Mouse (Mus musculus): ENCODE data around the gene Pik3r4. TPM values are rescaled to one million over a fixed set of nuclear protein-coding genes. Genes with fewer than 3 reads are reported as not detected.

The Pik3r4 gene
- polyA plus RNA-seq, 1 experiment from 2014 or later, result 17.9 TPM

- no peaks in the 10 kb centered on the region for H3K4me1 ChIP-seq (ENCODE audit: control insufficient read depth, insufficient read depth, low read length)
- ATAC-seq (ENCODE audit: low read depth), result no peak
- H3K9me3 ChIP-seq (ENCODE audit: control insufficient read depth, low read length), result no peaks in the 10 kb centered on the region
- H3K4me2 ChIP-seq (ENCODE audit: low read depth, low read length), result no peak overlapping the region
- WGBS, result 94% methylated on average over 3 of the region's 3 CpGs
- H3K27ac ChIP-seq (ENCODE audit: low read depth, low read length), result no peak overlapping the region
- no peak overlapping the region for H3K9ac ChIP-seq (replicated peaks; ENCODE audit: low read depth, low read length)
- H3K27me3 ChIP-seq (ENCODE audit: control insufficient read depth, insufficient read depth, low read length), result no peaks in the 10 kb centered on the region
- no peak overlapping the region for H3K4me3 ChIP-seq (ENCODE audit: low read depth, low read length)
- no peaks in the 10 kb centered on the region for H3K36me3 ChIP-seq (ENCODE audit: control insufficient read depth, insufficient read depth, low read length)
Observed at GRCm38 (mm10) chr9:105712049-105712448, 69.3 kb downstream of the Pik3r4 start.

GRCm38 (mm10) chr9:105719367-105719766 is 76.6 kb downstream of the Pik3r4 start:
- H3K4me1 ChIP-seq (ENCODE audit: control insufficient read depth, insufficient read depth, low read length), result no peaks in the 10 kb centered on the region
- H3K36me3 ChIP-seq (ENCODE audit: control insufficient read depth, insufficient read depth, low read length), result no peaks in the 10 kb centered on the region
- no peaks in the 10 kb centered on the region for H3K9me3 ChIP-seq (ENCODE audit: control insufficient read depth, low read length)
- no peak overlapping the region for H3K4me3 ChIP-seq (ENCODE audit: low read depth, low read length)
- no peak overlapping the region for H3K4me2 ChIP-seq (ENCODE audit: low read depth, low read length)
- H3K27me3 ChIP-seq (ENCODE audit: control insufficient read depth, insufficient read depth, low read length), result no peaks in the 10 kb centered on the region
- H3K27ac ChIP-seq (ENCODE audit: low read depth, low read length), result no peak overlapping the region
- WGBS, result 81% methylated on average over 7 of the region's 7 CpGs
- no peak for ATAC-seq (ENCODE audit: low read depth)
- H3K9ac ChIP-seq (replicated peaks; ENCODE audit: low read depth, low read length), result no peak overlapping the region

DNA sequence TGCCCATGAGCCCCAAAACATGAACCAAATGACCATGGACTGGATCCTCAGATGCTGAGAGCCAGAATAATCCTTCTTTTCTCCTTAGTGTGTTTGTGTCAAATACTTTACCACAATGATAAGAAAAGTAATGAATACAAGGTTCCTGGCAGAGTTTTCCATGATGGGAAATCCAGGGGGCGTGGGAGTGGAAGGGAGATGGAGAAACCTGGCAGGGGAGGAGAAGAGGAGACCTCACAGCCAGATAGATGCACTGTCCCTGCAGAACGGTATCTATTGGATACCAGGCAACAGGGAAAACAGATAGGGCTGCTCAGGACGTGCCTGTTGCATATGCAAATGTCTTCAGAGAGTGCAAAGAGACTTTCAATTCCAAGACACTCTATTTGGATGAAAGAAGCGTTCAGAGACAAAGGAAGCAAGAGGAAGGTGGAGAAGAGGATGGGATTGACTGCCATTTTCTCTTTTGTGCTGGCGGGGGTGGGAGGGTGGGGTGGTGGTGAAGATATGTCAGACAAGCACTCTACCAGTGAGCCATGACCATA is 77.1 kb downstream of the Pik3r4 start:
- no peak for ATAC-seq (ENCODE audit: low read depth)
- Histone ChIP-seq H3K9me3 (ENCODE audit: control insufficient read depth, low read length) (no peaks in the 10 kb centered on the region), H3K27me3 (ENCODE audit: control insufficient read depth, insufficient read depth, low read length) (no peaks in the 10 kb centered on the region), H3K4me1 (ENCODE audit: control insufficient read depth, insufficient read depth, low read length) (no peaks in the 10 kb centered on the region), H3K4me3 (ENCODE audit: low read depth, low read length) (no peak overlapping the region), H3K4me2 (ENCODE audit: low read depth, low read length) (no peak overlapping the region), H3K27ac (ENCODE audit: low read depth, low read length) (no peak overlapping the region), H3K9ac (replicated peaks; ENCODE audit: low read depth, low read length) (no peak overlapping the region), H3K36me3 (ENCODE audit: control insufficient read depth, insufficient read depth, low read length) (no peaks in the 10 kb centered on the region)
- 41% methylated on average over 5 of the region's 5 CpGs for WGBS

- no peaks in the 10 kb centered on the region for H3K27me3 ChIP-seq (ENCODE audit: control insufficient read depth, insufficient read depth, low read length)
- H3K4me3 ChIP-seq (ENCODE audit: low read depth, low read length), result no peak overlapping the region
- no peak overlapping the region for H3K9ac ChIP-seq (replicated peaks; ENCODE audit: low read depth, low read length)
- H3K36me3 ChIP-seq (ENCODE audit: control insufficient read depth, insufficient read depth, low read length), result no peaks in the 10 kb centered on the region
- H3K4me2 ChIP-seq (ENCODE audit: low read depth, low read length), result no peak overlapping the region
- no peak overlapping the region for H3K27ac ChIP-seq (ENCODE audit: low read depth, low read length)
- no peaks in the 10 kb centered on the region for H3K4me1 ChIP-seq (ENCODE audit: control insufficient read depth, insufficient read depth, low read length)
- no peak for ATAC-seq (ENCODE audit: low read depth)
- no peaks in the 10 kb centered on the region for H3K9me3 ChIP-seq (ENCODE audit: control insufficient read depth, low read length)
- WGBS, result 82% methylated on average over 4 of the region's 4 CpGs
Observed at GRCm38 (mm10) chr9:105720430-105720829, 77.7 kb downstream of the Pik3r4 start.

GRCm38 (mm10) chr9:105731976-105732375 is 89.2 kb downstream of the Pik3r4 start:
- no peak for ATAC-seq (ENCODE audit: low read depth)
- Histone ChIP-seq H3K4me2 (ENCODE audit: low read depth, low read length) (no peak overlapping the region), H3K27ac (ENCODE audit: low read depth, low read length) (no peak overlapping the region), H3K4me3 (ENCODE audit: low read depth, low read length) (no peak overlapping the region), H3K27me3 (ENCODE audit: control insufficient read depth, insufficient read depth, low read length) (no peaks in the 10 kb centered on the region), H3K9ac (replicated peaks; ENCODE audit: low read depth, low read length) (no peak overlapping the region), H3K9me3 (ENCODE audit: control insufficient read depth, low read length) (no peaks in the 10 kb centered on the region), H3K36me3 (ENCODE audit: control insufficient read depth, insufficient read depth, low read length) (no peaks in the 10 kb centered on the region), H3K4me1 (ENCODE audit: control insufficient read depth, insufficient read depth, low read length) (peaks cover 10% of the 10 kb centered on the region; the same call in 1 of the 2 replicates)
- WGBS, result 45% methylated on average over 7 of the region's 7 CpGs

DNA sequence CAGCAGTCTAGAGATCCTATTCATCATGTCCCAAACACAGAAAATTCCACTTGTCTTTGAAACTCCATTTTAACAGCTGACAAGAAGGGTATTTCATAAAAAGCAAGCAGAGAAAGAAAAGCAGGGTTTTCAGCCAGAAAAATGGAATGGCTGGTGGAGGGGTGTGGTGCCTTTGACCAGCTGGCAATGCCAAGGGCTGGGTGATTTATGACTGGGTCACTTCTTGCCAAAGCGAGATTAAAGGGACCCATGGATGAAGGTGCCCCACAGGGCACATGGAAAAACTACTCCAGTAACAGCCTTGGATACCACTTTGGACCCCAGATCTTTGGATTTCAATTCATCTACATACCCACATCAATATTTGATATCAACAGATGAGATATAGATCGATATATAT is 91.9 kb downstream of the Pik3r4 start:
- H3K4me3 ChIP-seq (ENCODE audit: low read depth, low read length), result no peak overlapping the region
- H3K4me1 ChIP-seq (ENCODE audit: control insufficient read depth, insufficient read depth, low read length), result peaks cover 10% of the 10 kb centered on the region; the same call in 1 of the 2 replicates
- H3K9ac ChIP-seq (replicated peaks; ENCODE audit: low read depth, low read length), result no peak overlapping the region
- no peaks in the 10 kb centered on the region for H3K27me3 ChIP-seq (ENCODE audit: control insufficient read depth, insufficient read depth, low read length)
- no peak for ATAC-seq (ENCODE audit: low read depth)
- no peak overlapping the region; the same call in 1 of the 2 replicates for H3K27ac ChIP-seq (ENCODE audit: low read depth, low read length)
- no peaks in the 10 kb centered on the region for H3K36me3 ChIP-seq (ENCODE audit: control insufficient read depth, insufficient read depth, low read length)
- H3K9me3 ChIP-seq (ENCODE audit: control insufficient read depth, low read length), result no peaks in the 10 kb centered on the region
- WGBS, result 62% methylated on average over 2 of the region's 2 CpGs
- H3K4me2 ChIP-seq (ENCODE audit: low read depth, low read length), result no peak overlapping the region

DNA sequence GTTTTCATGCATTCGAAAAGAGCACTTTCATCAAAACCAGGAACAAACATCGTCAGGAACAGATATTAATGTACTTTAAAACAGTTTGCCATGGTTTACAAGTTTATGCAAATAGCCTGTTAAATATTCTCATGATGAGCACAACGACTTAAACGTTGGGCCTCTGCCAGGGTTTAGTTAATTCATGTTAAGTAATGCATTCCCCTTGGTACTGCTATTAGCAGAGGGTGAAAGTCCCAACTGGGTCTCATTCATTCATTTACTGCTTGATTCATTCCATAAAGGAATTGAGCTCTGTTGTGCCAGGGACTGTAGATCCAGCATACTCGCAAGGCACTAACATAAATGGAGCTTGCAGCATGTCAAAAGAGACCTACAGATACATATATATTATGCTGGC is 92.4 kb downstream of the Pik3r4 start:
- Histone ChIP-seq H3K27me3 (ENCODE audit: control insufficient read depth, insufficient read depth, low read length) (no peaks in the 10 kb centered on the region), H3K4me3 (ENCODE audit: low read depth, low read length) (no peak overlapping the region), H3K9me3 (ENCODE audit: control insufficient read depth, low read length) (no peaks in the 10 kb centered on the region), H3K4me2 (ENCODE audit: low read depth, low read length) (no peak overlapping the region), H3K9ac (replicated peaks; ENCODE audit: low read depth, low read length) (no peak overlapping the region), H3K4me1 (ENCODE audit: control insufficient read depth, insufficient read depth, low read length) (peaks cover 10% of the 10 kb centered on the region; the same call in 1 of the 2 replicates), H3K36me3 (ENCODE audit: control insufficient read depth, insufficient read depth, low read length) (no peaks in the 10 kb centered on the region), H3K27ac (ENCODE audit: low read depth, low read length) (no peak overlapping the region)
- WGBS, result 43% methylated on average over 5 of the region's 5 CpGs
- ATAC-seq (ENCODE audit: low read depth), result no peak

Other genes with a start within 250 kb of the Pik3r4 start
- gene Aste1, start 247.6 kb upstream of the Pik3r4 start, polyA plus RNA-seq (2014; fragmentation: Nextera tagmentation; extraction: Ambion mirVana), result 12.6 and 13.4 TPM in 2 replicates
- gene Nek11, start 247.5 kb upstream of the Pik3r4 start, polyA plus RNA-seq (2014; fragmentation: Nextera tagmentation; extraction: Ambion mirVana), result 3.1 and 4.0 TPM in 2 replicates
- gene Atp2c1, start 115.7 kb upstream of the Pik3r4 start, polyA plus RNA-seq (2014; fragmentation: Nextera tagmentation; extraction: Ambion mirVana), result 95.7 and 121 TPM in 2 replicates
- 0.10 and 0.19 TPM in 2 replicates for gene Col6a6, start 185.2 kb downstream of the Pik3r4 start, polyA plus RNA-seq (2014; fragmentation: Nextera tagmentation; extraction: Ambion mirVana)

Measured in neural tube, embryonic 14.5 days (tissue).